Mouse (Mus musculus) heart, postnatal 0 days (tissue): Measurements from ENCODE around the gene Fbxo44.

Experiments used
- CTCF ChIP-seq: IDR thresholded peaks from 2 replicates; pipeline ENCODE4 v1.5.1; 2016; ENCODE audit warnings: antibody characterized with exemption, control low read depth, low read depth
- EP300 ChIP-seq: IDR thresholded peaks from 2 replicates; pipeline ENCODE4 v1.6.1; 2016; ENCODE audit warnings: antibody characterized with exemption, low read depth

- TF ChIP-seq CTCF: peak; percentile 92
- no peak for TF ChIP-seq EP300
Observed at GRCm38 (mm10) chr4:148170842-148171241, 10.6 kb upstream of the Fbxo44 start.
